Mouse (Mus musculus): ENCODE results near the gene Rassf2. TPM values are rescaled to one million over a fixed set of nuclear protein-coding genes. Genes with fewer than 3 reads are reported as not detected.

Rassf2 gene
- polyA plus RNA-seq, 1 experiment from 2014 or later, result 8.1 TPM

DNA sequence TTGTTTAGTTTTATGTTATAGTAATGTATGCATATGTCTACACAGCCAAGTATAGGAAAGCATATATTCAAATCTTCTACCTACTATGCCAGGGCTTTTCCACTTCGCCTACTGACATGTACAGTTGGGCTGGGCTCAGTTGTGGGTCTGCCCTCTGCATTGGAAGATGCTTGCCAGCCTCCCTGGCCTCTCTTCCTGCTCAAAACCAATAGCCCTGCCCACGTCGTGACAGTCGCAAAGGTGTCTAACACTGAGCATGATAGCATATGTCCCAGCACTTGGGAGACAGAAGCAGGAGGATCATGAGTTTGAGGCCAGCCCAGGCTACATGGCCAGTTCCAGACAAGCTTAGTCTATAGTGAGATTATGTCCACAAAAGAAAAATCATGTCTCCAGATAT lies 16.9 kb downstream of the Rassf2 start:
- Histone ChIP-seq H3K36me3 (ENCODE audit: insufficient read depth, low read length) (no peaks in the 10 kb centered on the region), H3K4me1 (ENCODE audit: insufficient read depth, low read length) (peaks cover 3% of the 10 kb centered on the region; the same call in 1 of the 2 replicates), H3K4me3 (ENCODE audit: low read length) (no peak overlapping the region), H3K27me3 (ENCODE audit: insufficient read depth, low read length) (no peaks in the 10 kb centered on the region), H3K9ac (replicated peaks; ENCODE audit: low read length) (no peak overlapping the region), H3K27ac (ENCODE audit: low read length) (no peak overlapping the region), H3K4me2 (replicated peaks; ENCODE audit: low read depth, low read length) (no peak overlapping the region), H3K9me3 (ENCODE audit: low read length) (no peaks in the 10 kb centered on the region)
- no peak for ATAC-seq (ENCODE audit: low FRiP score, low TSS enrichment)
- 92% methylated on average over 4 of the region's 4 CpGs for WGBS

DNA sequence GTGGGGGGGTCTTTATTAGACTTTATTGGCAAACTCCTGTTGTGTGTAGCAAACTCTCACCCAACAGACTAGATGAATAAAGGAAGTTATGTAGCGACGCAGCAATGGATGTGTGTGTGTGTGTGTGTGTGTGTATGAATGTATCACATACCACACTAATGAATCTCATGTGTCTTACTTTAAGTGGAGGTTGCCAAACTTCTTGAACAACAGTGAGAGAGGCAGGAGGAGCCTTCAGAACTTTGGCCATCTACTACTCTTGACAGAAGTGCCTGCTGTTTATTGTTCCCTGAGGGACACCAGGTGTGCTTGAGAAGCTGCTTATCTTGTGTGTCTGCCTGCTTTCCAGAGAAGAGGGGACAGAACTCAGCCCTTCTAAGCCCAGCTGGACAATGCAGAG lies 19.3 kb downstream of the Rassf2 start:
- Histone ChIP-seq H3K4me3 (ENCODE audit: low read length) (no peak overlapping the region), H3K4me1 (ENCODE audit: insufficient read depth, low read length) (peaks cover 19% of the 10 kb centered on the region), H3K4me2 (replicated peaks; ENCODE audit: low read depth, low read length) (no peak overlapping the region), H3K9me3 (ENCODE audit: low read length) (no peaks in the 10 kb centered on the region), H3K27me3 (ENCODE audit: insufficient read depth, low read length) (no peaks in the 10 kb centered on the region), H3K9ac (replicated peaks; ENCODE audit: low read length) (no peak overlapping the region), H3K27ac (ENCODE audit: low read length) (no peak overlapping the region), H3K36me3 (ENCODE audit: insufficient read depth, low read length) (no peaks in the 10 kb centered on the region)
- no peak for ATAC-seq (ENCODE audit: low FRiP score, low TSS enrichment)
- WGBS, result 89% methylated on average over 2 of the region's 2 CpGs

DNA sequence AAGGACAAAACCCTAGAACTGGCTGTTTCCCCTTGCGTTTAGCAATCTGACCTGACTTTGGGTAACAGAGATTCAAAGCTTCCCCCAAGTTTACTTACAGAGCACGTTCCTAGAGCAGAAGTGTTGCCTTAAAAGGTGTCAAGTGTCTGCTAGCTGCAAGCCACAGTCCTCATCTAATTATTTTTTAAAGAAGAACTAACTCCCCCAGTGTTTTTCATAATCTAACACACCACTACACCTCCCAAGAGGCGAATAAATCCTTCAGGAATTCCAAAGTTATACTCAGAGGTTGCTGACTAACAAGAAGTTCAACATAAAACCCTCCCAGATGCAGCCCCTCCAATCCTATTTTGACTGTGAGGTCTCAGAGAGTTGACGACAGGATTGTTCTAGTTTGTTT lies 21.9 kb downstream of the Rassf2 start:
- no peak overlapping the region for H3K9ac ChIP-seq (replicated peaks; ENCODE audit: low read length)
- H3K4me1 ChIP-seq (ENCODE audit: insufficient read depth, low read length), result peaks cover 19% of the 10 kb centered on the region
- no peak overlapping the region for H3K4me3 ChIP-seq (ENCODE audit: low read length)
- no peaks in the 10 kb centered on the region for H3K9me3 ChIP-seq (ENCODE audit: low read length)
- H3K27ac ChIP-seq (ENCODE audit: low read length), result peak overlapping the region; percentile 21; the same call in 1 of the 2 replicates
- no peak for ATAC-seq (ENCODE audit: low FRiP score, low TSS enrichment)
- 33% methylated on average over 4 of the region's 4 CpGs for WGBS
- H3K4me2 ChIP-seq (replicated peaks; ENCODE audit: low read depth, low read length), result no peak overlapping the region
- no peaks in the 10 kb centered on the region for H3K27me3 ChIP-seq (ENCODE audit: insufficient read depth, low read length)
- H3K36me3 ChIP-seq (ENCODE audit: insufficient read depth, low read length), result no peaks in the 10 kb centered on the region

DNA sequence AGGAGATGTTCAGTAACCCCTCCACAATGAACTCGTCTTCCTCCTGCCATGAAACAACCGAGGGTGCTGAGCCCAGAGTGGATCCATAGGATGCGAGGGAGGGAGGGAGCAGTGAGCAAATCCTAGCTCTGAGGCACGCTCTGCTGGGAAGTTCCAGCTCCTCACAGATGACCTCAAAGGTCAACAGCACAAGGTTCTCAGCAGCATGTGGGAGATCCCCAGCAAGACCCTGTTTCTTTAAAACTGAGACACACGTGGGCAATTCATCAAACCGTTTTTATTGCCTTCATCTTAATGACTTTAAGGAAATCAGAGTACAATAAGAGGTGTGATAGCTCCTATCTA lies 22.6 kb downstream of the Rassf2 start:
- H3K4me3 ChIP-seq (ENCODE audit: low read length), result no peak overlapping the region
- H3K9me3 ChIP-seq (ENCODE audit: low read length), result no peaks in the 10 kb centered on the region
- H3K36me3 ChIP-seq (ENCODE audit: insufficient read depth, low read length), result no peaks in the 10 kb centered on the region
- ATAC-seq (ENCODE audit: low FRiP score, low TSS enrichment), result peak; percentile 39
- H3K27ac ChIP-seq (ENCODE audit: low read length), result peak overlapping the region; percentile 48; the same call in 1 of the 2 replicates
- H3K27me3 ChIP-seq (ENCODE audit: insufficient read depth, low read length), result no peaks in the 10 kb centered on the region
- H3K4me2 ChIP-seq (replicated peaks; ENCODE audit: low read depth, low read length), result no peak overlapping the region
- 21% methylated on average over 6 of the region's 6 CpGs for WGBS
- H3K4me1 ChIP-seq (ENCODE audit: insufficient read depth, low read length), result peaks cover 19% of the 10 kb centered on the region
- no peak overlapping the region for H3K9ac ChIP-seq (replicated peaks; ENCODE audit: low read length)

DNA sequence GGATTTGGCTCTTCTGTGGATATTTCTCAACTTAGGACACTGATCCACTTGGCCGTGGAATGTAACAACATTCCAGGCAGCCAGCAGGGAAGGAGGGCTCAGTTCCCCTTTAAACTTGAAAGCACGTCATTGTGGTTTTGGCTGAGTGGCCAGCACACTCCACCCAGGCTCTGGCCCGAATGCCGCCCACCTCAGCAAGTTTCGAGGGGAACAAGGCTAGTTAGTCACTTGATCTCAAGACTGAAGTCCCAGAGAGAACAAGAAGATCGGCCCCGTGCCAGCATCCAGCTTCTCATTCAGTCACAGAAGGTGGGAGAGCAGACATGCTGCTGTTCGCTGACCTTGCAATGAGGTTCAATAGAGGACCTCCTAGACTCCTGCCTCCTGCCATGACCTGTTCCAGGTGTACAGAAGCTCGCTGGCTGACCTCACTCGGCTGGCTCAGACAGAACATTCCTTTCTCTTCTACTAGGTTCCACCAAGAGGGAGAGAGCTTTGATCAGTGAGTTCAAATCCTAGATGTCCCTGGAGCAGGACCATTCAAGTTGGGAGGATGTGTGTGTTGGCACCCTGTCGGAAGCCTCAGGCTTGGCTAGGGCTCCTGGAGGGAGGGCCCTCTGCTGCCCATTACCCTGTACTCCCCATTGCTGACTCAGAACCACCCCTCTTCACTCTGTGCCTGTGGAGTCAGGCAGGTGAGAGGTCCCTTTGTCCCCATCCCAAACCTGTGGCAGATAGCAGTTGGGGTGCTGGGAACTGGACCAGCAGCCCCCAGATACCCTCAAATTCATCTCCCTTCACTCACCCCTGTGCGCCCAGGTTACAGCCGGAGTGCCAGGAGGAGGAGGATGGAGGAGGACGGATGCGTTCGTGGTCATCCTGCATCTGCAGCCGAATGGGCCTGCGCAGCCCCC lies 23.2 kb downstream of the Rassf2 start:
- Histone ChIP-seq H3K9me3 (ENCODE audit: low read length) (no peaks in the 10 kb centered on the region), H3K27ac (ENCODE audit: low read length) (peak overlapping the region; percentile 48), H3K27me3 (ENCODE audit: insufficient read depth, low read length) (no peaks in the 10 kb centered on the region), H3K4me1 (ENCODE audit: insufficient read depth, low read length) (peaks cover 19% of the 10 kb centered on the region), H3K36me3 (ENCODE audit: insufficient read depth, low read length) (no peaks in the 10 kb centered on the region), H3K9ac (replicated peaks; ENCODE audit: low read length) (no peak overlapping the region), H3K4me2 (replicated peaks; ENCODE audit: low read depth, low read length) (no peak overlapping the region), H3K4me3 (ENCODE audit: low read length) (no peak overlapping the region)
- peak; percentile 73 for ATAC-seq (ENCODE audit: low FRiP score, low TSS enrichment)
- 56% methylated on average over 18 of the region's 18 CpGs for WGBS

DNA sequence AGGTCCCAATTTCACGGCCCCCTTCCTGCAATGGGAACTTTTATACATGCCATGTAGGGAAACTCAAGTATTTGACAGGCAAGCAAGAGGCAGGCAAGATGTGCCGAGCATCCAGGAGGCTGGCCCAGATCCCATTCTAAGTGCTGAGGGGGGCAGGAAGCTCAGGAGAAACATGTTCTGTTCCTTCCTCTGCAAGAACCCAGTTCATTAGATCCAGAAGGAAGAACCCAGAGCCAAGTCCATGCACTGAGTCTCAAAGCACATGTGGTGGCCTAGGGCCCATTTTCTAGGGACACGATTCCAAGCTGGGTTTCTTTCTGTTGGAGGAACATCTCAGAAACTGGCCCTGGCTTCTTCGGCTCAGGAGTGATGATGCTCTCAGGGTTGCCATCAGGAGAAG lies 24.6 kb downstream of the Rassf2 start:
- no peak for ATAC-seq (ENCODE audit: low FRiP score, low TSS enrichment)
- Histone ChIP-seq H3K36me3 (ENCODE audit: insufficient read depth, low read length) (no peaks in the 10 kb centered on the region), H3K4me3 (ENCODE audit: low read length) (no peak overlapping the region), H3K27ac (ENCODE audit: low read length) (no peak overlapping the region), H3K9me3 (ENCODE audit: low read length) (no peaks in the 10 kb centered on the region), H3K9ac (replicated peaks; ENCODE audit: low read length) (no peak overlapping the region), H3K27me3 (ENCODE audit: insufficient read depth, low read length) (no peaks in the 10 kb centered on the region), H3K4me2 (replicated peaks; ENCODE audit: low read depth, low read length) (no peak overlapping the region), H3K4me1 (ENCODE audit: insufficient read depth, low read length) (peaks cover 26% of the 10 kb centered on the region)
- WGBS, result 85% methylated on average over 4 of the region's 4 CpGs

DNA sequence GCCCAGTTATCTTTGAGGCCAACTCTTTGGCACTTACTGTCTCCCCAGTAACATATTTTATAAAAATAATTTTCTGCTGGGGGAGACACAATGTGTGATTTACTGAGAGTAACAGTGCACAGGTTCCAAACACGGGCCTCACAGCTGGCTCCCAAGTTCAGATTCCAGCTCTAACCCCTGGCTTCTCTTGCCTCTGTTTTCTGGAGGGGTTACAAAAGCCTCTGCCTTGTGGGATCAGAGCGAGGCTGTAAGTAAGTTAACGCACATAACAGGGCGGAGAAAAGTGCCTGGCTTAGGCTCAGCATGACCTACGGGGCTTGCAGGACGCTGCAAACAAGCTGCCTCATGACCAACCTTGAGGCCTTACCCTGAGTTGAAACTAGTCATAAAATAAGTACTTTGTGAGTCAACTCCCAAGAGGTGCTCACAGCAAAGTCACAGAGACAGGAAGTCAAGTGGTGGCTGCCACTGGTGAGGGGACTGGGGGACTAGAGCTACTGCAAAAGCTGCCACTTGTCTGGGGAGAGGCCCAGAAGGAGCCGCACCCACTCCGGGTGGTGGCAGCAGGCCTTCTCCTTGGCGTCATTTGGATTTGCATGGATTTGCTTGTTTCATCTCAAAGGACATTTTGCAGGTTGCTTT lies 25.4 kb downstream of the Rassf2 start:
- Histone ChIP-seq H3K4me1 (ENCODE audit: insufficient read depth, low read length) (peaks cover 26% of the 10 kb centered on the region), H3K27ac (ENCODE audit: low read length) (no peak overlapping the region), H3K27me3 (ENCODE audit: insufficient read depth, low read length) (no peaks in the 10 kb centered on the region), H3K4me3 (ENCODE audit: low read length) (no peak overlapping the region), H3K9me3 (ENCODE audit: low read length) (no peaks in the 10 kb centered on the region), H3K9ac (replicated peaks; ENCODE audit: low read length) (no peak overlapping the region), H3K4me2 (replicated peaks; ENCODE audit: low read depth, low read length) (no peak overlapping the region), H3K36me3 (ENCODE audit: insufficient read depth, low read length) (no peaks in the 10 kb centered on the region)
- ATAC-seq (ENCODE audit: low FRiP score, low TSS enrichment), result no peak
- WGBS, result 74% methylated on average over 9 of the region's 9 CpGs

DNA sequence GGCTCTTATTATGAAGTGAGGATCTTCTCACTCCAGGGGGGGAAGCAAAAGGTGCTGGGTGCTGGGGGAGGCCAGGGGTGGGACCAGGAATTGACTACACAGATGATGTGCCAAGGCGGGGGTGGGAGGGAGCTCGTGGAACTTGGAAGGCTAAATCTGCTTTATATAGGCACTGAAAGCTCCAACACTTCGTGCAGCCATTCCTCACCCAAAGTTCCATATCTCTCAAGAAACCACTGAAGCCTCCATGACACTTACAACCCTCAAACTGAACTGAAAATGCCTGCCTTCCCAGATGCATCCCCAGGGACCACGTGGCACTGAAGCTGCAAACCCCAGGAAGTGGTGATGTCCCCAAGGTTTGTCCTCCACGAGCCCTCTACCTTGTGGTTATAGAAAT lies 26.1 kb downstream of the Rassf2 start:
- Histone ChIP-seq H3K36me3 (ENCODE audit: insufficient read depth, low read length) (no peaks in the 10 kb centered on the region), H3K9ac (replicated peaks; ENCODE audit: low read length) (no peak overlapping the region), H3K4me2 (replicated peaks; ENCODE audit: low read depth, low read length) (no peak overlapping the region), H3K4me3 (ENCODE audit: low read length) (no peak overlapping the region), H3K27me3 (ENCODE audit: insufficient read depth, low read length) (no peaks in the 10 kb centered on the region), H3K9me3 (ENCODE audit: low read length) (no peaks in the 10 kb centered on the region), H3K4me1 (ENCODE audit: insufficient read depth, low read length) (peaks cover 26% of the 10 kb centered on the region), H3K27ac (ENCODE audit: low read length) (no peak overlapping the region)
- 66% methylated on average over 5 of the region's 5 CpGs for WGBS
- ATAC-seq (ENCODE audit: low FRiP score, low TSS enrichment), result no peak

DNA sequence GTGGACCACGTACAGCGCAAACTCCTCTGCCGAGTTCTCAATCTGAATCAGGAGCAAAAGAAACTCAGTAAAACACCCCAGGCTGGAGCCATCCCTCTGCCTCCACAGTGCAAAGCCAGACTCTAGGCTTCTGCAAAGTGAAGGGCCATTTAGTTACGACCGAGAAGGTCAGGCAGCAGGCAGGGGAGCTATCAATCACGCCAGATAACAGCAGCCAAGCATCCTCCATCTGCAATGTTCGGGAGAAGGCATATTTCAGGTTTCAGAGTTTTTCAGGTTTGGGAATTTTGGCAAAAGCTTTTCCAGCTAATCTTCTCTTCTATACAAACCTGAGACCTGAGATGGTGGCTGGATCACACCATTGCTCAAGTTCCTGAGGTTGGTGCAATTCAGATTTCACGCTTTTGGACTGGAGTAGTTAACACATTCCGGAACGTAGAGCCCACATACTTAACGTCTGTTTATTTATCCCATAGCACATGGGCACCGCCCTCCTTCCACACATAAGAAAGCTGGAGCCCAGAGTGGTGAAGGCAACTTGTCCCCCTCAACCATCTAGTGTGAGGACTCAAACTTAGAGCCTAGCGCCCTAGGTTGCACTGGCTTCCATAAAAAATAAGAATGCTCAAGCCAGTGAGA lies 28.2 kb downstream of the Rassf2 start:
- ATAC-seq (ENCODE audit: low FRiP score, low TSS enrichment), result no peak
- H3K4me3 ChIP-seq (ENCODE audit: low read length), result no peak overlapping the region
- no peak overlapping the region for H3K27ac ChIP-seq (ENCODE audit: low read length)
- WGBS, result 37% methylated on average over 13 of the region's 13 CpGs
- peaks cover 14% of the 10 kb centered on the region for H3K4me1 ChIP-seq (ENCODE audit: insufficient read depth, low read length)
- no peaks in the 10 kb centered on the region for H3K27me3 ChIP-seq (ENCODE audit: insufficient read depth, low read length)
- no peaks in the 10 kb centered on the region for H3K36me3 ChIP-seq (ENCODE audit: insufficient read depth, low read length)
- no peak overlapping the region for H3K4me2 ChIP-seq (replicated peaks; ENCODE audit: low read depth, low read length)
- H3K9me3 ChIP-seq (ENCODE audit: low read length), result no peaks in the 10 kb centered on the region
- H3K9ac ChIP-seq (replicated peaks; ENCODE audit: low read length), result no peak overlapping the region

DNA sequence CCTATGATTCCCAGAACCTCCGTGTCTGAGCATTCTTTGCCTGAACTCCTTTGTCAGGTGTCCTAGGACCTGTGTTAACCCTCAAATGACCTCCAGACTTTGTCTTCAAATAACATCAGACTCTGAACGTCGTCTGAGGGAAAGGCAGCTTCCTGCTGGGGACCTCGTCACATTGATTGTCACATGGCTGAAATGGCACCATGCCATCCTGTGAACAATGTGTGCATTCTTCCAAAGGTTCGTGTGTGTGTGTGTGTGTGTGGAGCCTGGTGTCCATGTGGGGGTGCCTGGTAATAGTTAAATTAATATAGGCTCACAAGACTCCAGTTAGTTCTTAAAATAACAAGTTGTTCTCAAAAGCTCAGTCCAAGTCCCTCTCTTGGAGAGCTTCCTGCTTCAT lies 32.7 kb downstream of the Rassf2 start:
- no peak for ATAC-seq (ENCODE audit: low FRiP score, low TSS enrichment)
- H3K4me2 ChIP-seq (replicated peaks; ENCODE audit: low read depth, low read length), result no peak overlapping the region
- no peaks in the 10 kb centered on the region; the same call in 1 of the 2 replicates for H3K36me3 ChIP-seq (ENCODE audit: insufficient read depth, low read length)
- no peaks in the 10 kb centered on the region for H3K9me3 ChIP-seq (ENCODE audit: low read length)
- H3K4me1 ChIP-seq (ENCODE audit: insufficient read depth, low read length), result peaks cover 26% of the 10 kb centered on the region
- WGBS, result 47% methylated on average over 5 of the region's 5 CpGs
- no peak overlapping the region for H3K27ac ChIP-seq (ENCODE audit: low read length)
- H3K9ac ChIP-seq (replicated peaks; ENCODE audit: low read length), result no peak overlapping the region
- H3K4me3 ChIP-seq (ENCODE audit: low read length), result no peak overlapping the region
- H3K27me3 ChIP-seq (ENCODE audit: insufficient read depth, low read length), result no peaks in the 10 kb centered on the region
